Mouse (Mus musculus): ENCODE measurements at regions not wholly inside any gene's neighbourhood (a gene's known extent, or its start where the extent isn't known, plus 50 kb on each side); places are given as distances from the start of the nearest gene placed in this dataset.

DNA sequence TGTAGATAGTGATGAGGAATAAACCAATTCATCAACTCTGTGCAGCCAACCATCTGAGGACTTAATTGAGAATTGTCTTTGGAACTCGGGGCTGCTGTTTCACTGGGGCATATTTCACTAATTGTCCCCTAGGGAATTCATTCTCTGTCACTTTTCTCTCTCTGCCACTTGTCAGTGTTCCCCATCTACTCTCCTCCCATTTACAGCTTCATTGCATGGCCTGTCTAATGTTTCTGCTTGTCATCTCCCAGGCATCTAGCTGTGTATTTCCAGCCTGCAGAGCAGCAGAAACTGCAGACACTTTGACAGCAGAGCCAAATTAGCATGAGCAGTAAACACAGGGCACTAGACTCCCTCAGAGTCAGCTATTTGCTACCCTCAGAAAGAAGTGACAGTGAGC is 1105.2 kb downstream of the Ntrk3 start:
- DNase-seq: no peak

DNA sequence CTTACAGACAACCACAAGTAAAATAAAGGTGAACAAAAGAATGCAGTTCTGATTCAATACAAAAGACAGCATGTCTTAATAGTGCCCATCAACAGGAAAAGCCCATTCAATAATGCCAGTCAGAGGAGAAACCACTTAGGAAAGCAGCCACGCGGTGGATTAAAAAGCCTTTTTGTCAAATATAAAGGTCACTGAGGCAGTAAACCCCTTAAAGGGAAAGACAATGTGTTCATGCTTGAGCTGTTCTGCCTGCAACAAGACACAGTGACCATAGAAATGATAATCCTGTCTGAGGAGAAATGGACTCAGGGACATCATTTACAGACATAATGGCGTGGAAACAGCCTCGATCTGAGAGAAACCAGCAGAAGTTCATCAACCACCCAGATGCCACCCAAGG is 1114.3 kb downstream of the Ntrk3 start:
- DNase-seq: no peak

DNA sequence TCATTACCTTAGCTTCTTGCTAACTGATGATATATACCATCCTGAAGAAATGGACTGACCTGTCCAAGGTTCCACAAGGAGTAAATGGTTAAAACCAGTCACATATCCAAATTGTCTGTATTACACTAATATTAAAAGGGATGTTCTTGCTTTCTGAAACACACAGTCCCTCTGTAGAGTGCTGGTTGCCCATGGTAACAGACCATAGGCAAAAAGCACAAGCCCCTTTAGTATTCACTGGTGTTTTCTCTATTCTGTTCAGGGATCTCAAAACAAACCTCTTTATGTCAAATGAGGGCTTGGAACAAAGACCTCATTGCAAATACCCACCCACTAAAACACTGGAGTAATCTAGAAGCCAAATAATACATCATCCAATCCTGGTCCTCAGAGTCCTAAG is 1114.9 kb downstream of the Ntrk3 start:
- DNase-seq: no peak

DNA sequence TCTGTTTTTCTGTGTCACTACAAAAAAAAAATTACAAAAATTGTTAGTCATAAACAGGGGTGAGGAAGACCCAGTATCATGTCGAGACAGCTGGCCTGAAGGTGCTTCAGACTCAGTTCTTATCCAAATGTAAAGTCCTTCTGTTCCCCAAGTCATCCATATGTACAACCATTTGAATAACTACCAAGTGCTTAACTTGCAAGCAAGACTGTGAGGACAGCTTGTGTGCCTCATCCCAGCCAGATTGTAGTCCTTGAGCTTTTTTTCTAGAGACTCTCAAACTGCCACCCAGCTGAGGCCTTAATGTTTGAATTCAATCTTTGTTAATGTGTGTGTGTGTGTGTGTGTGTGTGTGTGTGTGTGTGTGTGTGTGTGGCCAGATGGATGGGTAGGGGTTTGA is 1164.9 kb downstream of the Ntrk3 start:
- DNase-seq: no peak

DNA sequence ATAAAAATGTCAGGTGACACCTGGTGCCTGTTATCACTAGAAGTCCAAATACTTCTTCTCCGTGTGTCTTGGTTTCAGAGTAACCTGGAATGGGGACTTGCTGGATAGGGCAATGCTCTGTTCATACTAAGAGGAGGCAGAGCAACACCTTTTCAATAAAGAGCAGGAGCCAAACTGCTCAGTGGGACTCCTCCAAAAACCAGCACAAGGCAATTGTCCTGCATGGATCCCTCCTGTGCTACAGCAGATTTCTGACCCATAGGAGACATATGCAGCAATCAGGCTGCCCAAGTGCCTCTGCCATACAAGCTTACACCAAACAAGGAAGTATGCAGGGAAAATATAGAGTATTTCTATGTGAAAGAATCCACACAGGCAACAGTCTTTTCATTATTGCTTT is 1178.7 kb downstream of the Ntrk3 start:
- DNase-seq: peak; percentile 19

DNA sequence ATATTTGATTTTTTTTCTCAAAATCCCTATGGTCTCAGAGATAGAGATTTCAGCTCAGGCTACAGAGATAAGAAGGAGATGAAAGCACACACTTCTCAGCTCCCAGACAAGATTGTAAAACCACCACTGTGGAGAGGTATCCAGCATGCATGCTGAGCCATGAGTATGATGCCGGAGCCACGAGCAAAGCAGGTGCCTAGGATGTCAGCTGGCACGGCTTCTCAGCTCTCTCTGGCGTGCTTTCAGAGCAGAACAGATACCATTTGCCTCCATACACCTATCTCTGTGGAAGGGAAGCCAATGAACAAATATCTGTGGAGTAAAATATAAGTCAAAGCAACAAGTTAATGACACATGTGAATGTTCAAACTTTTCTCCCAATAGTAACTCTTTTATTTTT is 1179.3 kb downstream of the Ntrk3 start:
- DNase-seq: peak; percentile 12

DNA sequence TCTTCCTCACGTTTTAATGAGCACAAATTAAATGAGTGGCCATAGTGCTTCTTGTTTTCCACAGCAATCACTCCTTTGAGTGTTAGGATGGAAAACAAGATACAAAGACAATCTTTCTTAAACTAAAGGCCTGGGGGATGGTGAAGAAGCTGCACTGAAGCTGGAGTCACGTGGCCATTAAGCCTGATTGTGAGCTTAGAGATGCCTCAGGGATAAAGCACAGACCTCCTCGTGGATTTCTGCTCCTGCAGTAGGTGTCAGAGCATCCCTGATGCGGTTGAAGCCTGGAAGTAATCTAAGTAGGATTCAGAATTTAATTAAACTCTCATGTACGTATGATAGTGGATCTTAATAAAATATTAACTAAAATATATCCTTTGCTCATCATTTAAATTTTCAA is 1200.9 kb downstream of the Ntrk3 start:
- DNase-seq: no peak

DNA sequence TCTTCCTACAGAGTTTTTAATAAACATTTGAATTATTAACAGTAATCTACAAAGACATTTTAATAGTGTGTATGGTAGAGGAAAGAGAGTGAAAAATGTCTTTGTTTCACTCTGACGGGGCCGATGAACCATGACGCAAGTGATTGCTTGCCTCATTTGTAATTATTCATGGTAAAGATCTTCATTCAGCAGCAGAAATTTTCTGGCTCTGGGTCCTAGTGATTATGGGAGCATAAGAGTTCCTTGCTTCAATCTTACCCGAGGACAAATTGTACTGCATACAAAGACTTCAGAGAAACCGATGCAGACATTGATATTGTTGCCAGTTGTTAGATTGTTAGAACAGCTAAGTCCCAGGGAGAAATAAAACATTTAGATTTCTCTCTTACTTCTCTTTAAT is 1209.9 kb downstream of the Ntrk3 start:
- no peak for DNase-seq

DNA sequence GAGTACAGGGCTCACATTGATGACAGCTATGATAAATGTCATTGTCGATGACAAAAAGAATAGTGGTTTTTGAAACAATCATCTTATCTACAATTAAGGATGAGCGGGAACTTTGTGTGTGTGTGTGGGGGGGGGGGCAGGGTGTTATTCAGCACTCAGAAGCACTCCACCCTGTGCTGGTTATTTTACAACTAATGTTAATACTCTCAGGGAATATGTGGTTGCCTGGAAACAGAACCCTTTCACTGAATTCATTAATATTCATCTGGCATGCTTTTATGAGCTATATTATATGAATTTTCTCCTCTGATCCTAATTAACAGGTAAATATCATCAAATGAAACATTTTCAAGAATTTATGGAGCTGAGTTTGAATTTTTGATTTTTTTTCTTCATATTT is 1228.2 kb downstream of the Ntrk3 start:
- no peak for DNase-seq

DNA sequence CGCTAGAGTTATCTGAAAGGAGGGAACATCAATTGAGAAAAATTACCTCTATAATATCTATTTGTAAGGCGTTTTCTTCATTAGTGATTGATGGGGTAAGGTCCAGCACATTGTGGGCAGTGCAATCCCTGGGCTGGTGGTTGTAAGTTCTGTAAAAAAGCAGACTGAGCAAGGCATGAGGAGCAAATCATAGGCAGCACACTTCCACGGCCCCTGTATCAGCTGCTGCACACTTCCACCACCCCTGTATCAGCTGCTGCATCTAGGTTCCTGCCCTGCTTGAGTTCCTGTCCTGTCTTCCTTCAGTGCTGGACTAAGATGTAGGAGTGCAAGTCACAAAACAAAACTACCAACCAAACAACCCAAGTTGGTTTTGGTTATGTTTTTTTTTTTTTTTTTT is 1230.2 kb downstream of the Ntrk3 start:
- no peak for DNase-seq

DNA sequence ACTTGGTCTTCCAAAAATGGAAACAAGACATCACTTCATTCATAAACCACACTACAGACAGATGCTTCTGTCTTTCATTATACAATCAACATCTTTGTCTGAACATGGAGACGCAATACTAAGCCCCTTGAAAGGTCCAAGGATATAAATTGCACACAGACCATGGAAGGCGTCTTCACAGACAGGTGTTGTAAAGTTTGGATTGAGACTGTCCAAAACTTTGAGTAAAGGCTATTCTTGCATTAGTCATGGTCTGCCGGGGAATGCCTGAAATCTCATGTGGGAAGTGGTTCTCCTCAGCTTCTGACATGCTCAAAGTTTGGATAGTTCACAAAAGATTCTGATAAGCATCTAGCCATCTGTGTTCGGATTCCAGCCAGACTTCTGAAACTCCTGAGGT is 1235.2 kb downstream of the Ntrk3 start:
- no peak for DNase-seq

DNA sequence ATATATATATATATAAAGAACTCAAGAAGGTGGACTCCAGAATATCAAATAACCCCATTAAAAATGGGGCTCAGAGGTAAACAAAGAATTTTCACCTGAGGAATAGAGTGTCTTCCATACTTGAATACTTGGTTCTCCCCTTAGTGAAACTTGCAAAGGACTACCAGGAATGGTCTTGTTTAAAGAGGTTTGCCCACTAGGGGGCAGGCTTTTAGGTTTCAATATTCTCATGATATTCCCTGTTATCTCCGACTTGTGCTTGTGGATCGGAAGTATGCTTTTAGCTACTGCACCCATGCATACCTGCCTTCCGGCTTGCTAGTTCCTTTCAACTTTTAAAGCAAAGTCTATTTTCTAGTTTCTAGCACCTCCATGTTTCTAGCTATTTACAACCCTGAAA is 1242.7 kb downstream of the Ntrk3 start:
- DNase-seq: no peak

DNA sequence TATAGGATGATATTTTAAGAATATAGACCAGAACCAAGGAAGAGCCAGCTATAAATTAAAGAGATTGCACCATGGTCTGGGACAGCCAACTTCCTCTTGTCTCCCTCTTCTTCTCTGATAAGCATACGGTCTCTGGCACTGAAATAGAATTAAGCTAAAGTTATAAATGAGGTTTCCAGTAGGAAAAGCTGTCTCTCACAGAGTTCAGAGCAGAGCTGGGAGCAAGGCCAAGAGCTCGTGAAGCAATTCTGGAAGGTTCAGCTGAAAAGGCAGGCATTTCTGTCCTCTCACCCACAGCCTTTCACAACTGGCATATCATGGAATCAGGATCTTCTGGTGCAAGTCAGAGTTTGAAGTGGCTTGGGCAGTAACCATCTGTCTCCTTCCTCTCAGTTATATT is 1247.8 kb downstream of the Agbl1 start:
- DNase-seq: no peak

DNA sequence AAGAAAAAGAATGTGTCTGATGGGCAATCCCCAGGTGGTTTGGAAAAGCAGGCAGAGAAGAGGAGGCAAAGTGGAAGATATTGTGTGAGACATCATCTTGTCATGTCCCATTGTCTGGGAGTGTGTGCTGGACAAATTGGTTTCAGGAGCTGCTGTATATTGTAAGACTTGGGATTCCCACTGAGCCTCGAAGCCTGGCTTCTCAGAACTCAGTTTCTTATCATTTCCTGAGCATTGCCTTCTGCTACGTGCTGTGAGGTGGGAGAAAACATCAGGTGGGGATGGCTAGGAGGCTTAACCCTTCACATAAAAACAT is 1216.3 kb downstream of the Agbl1 start:
- no peak for DNase-seq

DNA sequence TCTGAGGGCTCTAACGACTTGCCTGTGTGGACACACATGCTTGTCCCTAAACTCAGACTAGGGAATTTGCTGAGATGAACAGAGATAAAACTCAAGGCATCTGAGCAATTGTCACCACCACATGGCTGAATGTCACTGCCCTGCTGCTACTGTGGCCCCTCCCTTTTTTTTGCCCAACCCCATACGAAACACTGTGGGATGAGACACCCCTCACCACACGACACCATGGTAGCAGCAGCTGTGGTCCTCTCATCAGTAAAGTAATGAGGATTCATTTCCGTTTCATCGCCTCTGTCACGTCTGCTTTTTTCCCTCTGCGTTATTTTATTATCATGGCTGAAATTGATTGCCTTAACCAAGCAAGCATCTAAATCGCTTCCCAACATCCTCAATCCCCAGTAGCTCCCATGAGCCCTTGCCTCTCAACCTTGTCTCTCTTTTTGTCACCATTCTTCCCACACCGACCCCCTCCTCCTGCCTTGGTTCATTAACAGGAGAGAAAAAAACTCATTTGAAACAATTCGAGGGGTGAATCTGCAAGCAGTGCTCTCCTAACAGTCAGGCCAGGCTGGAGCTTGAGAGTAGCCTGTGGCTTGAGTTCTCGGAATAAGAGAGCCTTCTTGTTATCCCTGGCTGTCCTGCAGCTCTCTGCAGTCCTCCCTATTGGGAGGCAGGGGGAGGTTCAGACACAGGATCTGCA is 1215.8 kb downstream of the Agbl1 start:
- DNase-seq: no peak

DNA sequence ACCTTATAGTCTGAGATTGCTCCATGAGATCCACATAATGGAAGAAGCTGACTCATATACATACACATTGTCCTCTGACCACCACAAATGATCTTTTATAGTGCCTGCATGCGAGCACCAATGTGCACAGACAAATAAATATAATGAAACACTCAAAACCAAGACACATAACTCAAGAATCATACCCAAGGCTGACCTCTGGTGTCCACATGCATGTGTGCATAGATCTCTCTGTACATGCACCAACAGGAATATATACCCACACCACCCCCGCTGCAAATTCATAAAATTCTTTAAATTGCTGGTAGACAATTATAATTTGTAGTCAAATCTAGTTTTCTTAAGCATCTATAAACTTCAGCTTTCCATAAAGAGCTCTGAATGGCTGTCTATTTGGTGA is 1211.9 kb downstream of the Agbl1 start:
- no peak for DNase-seq

DNA sequence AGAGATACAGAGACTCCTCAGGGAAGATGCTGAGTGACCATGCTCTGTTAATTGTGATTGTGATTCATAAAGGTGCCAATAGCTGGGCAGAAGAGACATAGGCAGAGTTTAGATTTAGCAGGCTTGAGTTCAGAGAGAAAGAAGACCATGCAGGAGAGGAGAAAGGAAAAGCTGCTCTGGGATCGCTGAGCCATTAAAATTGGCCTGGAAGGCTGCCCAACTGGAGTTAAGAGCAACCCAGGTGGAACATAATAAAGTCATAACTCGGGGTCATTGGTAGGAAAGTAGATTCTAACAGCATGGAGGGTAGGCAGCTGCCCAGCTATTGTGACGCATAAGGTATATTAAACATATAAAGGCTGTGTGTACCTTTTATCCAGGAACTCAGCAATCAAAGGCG is 1183.9 kb downstream of the Agbl1 start:
- no peak for DNase-seq
